Mouse (Mus musculus) limb, embryonic 11.5 days (tissue): ENCODE data around the gene Ston2. TPM values are rescaled to one million over a fixed set of nuclear protein-coding genes. Genes with fewer than 3 reads are reported as not detected.

Source experiments
- ATAC-seq: fragments of 200-750 bp; cut with Nextera tagmentation; 2 replicates; pipeline ENCODE4 v1.8.0; 2017; ENCODE audit warnings: low read depth; ENCODE audit not compliant: insufficient number of reproducible peaks, low FRiP score, low TSS enrichment
- DNase-seq: peaks from one replicate; pipeline ENCODE4 v3.0.0-alpha.2; 2015; ENCODE audit warnings: low spot score
- H3K27ac ChIP-seq: fragments of 300-500 bp; sonication (generic); replicated peaks from 2 replicates; pipeline ENCODE4 v1.5.1; 2014; ENCODE audit warnings: low read depth, mild to moderate bottlenecking, low read length
- H3K27me3 ChIP-seq: fragments of 300-500 bp; sonication (generic); 2 replicates; pipeline ENCODE4 v1.6.1; 2014; ENCODE audit warnings: mild to moderate bottlenecking, low read length, mixed read lengths; ENCODE audit not compliant: control insufficient read depth, insufficient read depth
- H3K36me3 ChIP-seq: fragments of 300-500 bp; sonication (generic); 2 replicates; pipeline ENCODE4 v1.6.1; 2014; ENCODE audit warnings: mild to moderate bottlenecking, low read length, moderate library complexity, mixed read lengths; ENCODE audit not compliant: control insufficient read depth, insufficient read depth
- H3K4me1 ChIP-seq: fragments of 300-500 bp; sonication (generic); 2 replicates; pipeline ENCODE4 v1.6.1; 2014; ENCODE audit warnings: low read length, mixed read lengths; ENCODE audit not compliant: control insufficient read depth, insufficient read depth
- H3K4me2 ChIP-seq: fragments of 300-500 bp; sonication (generic); 2 replicates; pipeline ENCODE4 v1.6.1; 2014; ENCODE audit warnings: low read depth, mild to moderate bottlenecking, moderate library complexity; ENCODE audit not compliant: severe bottlenecking
- H3K4me3 ChIP-seq: fragments of 300-500 bp; sonication (generic); 2 replicates; pipeline ENCODE4 v1.5.1; 2014; ENCODE audit warnings: low read depth, low read length
- H3K9ac ChIP-seq: fragments of 300-500 bp; sonication (generic); 2 replicates; pipeline ENCODE4 v1.6.1; 2014; ENCODE audit warnings: mild to moderate bottlenecking, low read length
- H3K9me3 ChIP-seq: fragments of 300-500 bp; sonication (generic); 2 replicates; pipeline ENCODE4 v1.6.1; 2016; ENCODE audit warnings: low read length; ENCODE audit not compliant: control insufficient read depth
- WGBS: fragments of 180-500 bp; shearing (Covaris S2); extraction: QIAGEN DNeasy Blood & Tissue Kit; methylation state at CpG from one replicate; pipeline ENCODE4 v1.1.7; 2014; 5-methylcytosine and 5-hydroxymethylcytosine counted together
- polyA plus RNA-seq: library from polyadenylated mRNA; unstranded; fragments of >200 nt; fragmentation: Nextera tagmentation; extraction: Ambion mirVana; gene quantifications from 2 replicates; pipeline ENCODE4 v1.2.1, GENCODE M21; 2014

Ston2 gene
- polyA plus RNA-seq, 1 experiment from 2014 or later = 6.3 TPM

DNA sequence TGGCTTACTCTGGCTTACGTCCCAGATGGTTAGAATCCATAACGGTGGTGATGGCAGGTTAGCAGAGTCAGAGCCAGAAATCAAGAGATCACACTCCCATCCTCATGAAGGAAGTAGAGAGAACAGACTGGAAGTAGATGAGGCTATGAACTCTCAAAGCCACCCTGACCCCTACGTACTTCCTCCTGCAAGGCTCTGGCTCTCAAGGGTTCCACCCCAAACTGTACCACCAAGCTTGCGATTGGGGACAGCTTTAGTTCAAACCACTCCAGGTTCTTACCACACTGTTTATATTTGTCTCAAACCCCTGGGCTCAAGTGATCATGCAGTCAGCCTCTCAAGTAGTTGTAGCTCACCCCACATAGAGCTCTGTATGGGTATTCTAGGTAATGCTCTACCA is 49.8 kb downstream of the Ston2 start:
- no peak overlapping the region for H3K4me3 ChIP-seq
- WGBS = 90% methylated on average over 4 of the region's 4 CpGs
- no peak overlapping the region for H3K9ac ChIP-seq
- DNase-seq (no peak), ATAC-seq (no peak)
- H3K27ac ChIP-seq = no peak overlapping the region
- no peaks in the 10 kb centered on the region for H3K27me3 ChIP-seq
- H3K36me3 ChIP-seq = no peaks in the 10 kb centered on the region
- no peaks in the 10 kb centered on the region for H3K4me1 ChIP-seq
- H3K4me2 ChIP-seq = no peak overlapping the region
- no peaks in the 10 kb centered on the region for H3K9me3 ChIP-seq

DNA sequence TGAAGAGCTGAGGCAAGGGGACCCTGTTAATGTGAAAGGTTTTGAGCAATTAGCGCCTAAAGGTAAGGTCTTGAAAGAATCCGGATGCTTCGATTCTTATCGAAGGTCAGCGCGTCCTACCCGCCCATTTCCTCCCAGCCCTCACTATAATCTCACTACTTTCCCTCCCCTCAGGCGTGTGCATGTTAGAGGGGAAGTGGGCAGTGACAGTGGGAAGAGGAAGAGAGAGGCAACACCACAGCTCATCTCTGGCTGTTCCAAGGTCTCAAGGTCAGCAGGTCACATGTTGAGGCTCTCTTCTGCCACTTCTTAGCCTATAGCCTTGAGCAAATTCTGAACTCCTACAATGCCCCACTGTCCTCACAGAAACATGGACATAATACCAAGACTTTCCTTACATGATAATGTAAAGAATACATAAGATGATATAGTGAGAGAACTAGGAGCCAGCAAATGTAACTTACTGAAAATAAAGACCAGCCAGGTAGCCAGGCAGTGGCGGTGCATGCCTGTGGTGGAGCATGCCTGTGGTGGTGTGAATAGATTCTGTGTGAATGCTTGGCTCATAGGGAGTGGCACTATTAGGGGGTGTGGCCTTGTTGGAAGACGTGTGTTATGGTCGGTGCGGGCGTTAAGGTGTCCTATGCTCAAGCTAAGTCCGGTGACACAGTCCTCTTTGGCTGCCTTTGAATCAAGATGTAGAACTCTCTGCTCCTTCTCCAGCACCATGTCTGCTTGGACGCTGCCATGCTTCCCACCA is 51.8 kb downstream of the Ston2 start:
- no peak for DNase-seq
- no peaks in the 10 kb centered on the region for H3K36me3 ChIP-seq
- no peaks in the 10 kb centered on the region for H3K4me1 ChIP-seq
- H3K4me2 ChIP-seq = no peak overlapping the region
- H3K27me3 ChIP-seq = no peaks in the 10 kb centered on the region
- 91% methylated on average over 15 of the region's 15 CpGs for WGBS
- no peaks in the 10 kb centered on the region for H3K9me3 ChIP-seq
- no peak for ATAC-seq
- no peak overlapping the region for H3K4me3 ChIP-seq
- no peak overlapping the region for H3K9ac ChIP-seq
- H3K27ac ChIP-seq = no peak overlapping the region

DNA sequence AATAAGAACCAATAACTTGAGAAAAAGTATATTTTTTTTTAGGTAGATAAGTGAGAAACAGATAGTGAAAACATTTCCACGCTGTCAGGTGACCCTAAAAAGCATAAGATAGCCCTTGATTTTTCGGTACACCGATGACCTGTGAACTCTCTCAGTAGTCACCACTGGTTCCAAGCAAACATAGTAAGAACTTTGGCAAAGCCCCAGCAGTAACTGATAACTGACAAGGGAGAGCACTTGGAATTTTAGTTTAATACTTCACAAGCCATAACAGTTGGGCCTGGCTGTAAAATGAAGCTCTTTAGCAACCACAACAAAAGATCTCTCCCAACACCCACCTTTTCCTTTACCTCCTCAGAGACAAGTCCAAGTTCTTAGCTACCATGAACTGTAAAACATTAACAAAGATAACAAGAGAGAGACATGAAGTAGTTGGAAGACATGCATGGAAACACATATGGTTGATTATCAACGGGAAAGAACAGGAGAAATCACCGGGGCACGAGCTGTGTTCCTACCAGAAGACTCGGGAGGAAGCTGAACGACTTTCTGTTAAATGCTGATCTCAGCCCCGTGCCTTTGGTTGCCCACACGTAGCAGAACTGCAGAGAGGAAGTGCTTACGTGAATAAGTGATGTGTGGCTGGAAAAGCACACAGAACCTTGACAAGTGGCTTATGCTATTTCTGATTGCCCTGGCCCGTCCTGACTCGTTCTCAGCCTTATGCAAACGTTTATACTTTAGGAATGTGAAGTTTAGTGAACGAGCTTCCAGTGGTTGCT is 53.8 kb downstream of the Ston2 start:
- no peak overlapping the region for H3K27ac ChIP-seq
- no peaks in the 10 kb centered on the region for H3K4me1 ChIP-seq
- ATAC-seq (no peak), DNase-seq (no peak)
- H3K27me3 ChIP-seq = no peaks in the 10 kb centered on the region
- no peaks in the 10 kb centered on the region for H3K9me3 ChIP-seq
- no peaks in the 10 kb centered on the region for H3K36me3 ChIP-seq
- no peak overlapping the region for H3K4me3 ChIP-seq
- WGBS = 79% methylated on average over 15 of the region's 15 CpGs
- no peak overlapping the region for H3K9ac ChIP-seq
- H3K4me2 ChIP-seq = no peak overlapping the region

DNA sequence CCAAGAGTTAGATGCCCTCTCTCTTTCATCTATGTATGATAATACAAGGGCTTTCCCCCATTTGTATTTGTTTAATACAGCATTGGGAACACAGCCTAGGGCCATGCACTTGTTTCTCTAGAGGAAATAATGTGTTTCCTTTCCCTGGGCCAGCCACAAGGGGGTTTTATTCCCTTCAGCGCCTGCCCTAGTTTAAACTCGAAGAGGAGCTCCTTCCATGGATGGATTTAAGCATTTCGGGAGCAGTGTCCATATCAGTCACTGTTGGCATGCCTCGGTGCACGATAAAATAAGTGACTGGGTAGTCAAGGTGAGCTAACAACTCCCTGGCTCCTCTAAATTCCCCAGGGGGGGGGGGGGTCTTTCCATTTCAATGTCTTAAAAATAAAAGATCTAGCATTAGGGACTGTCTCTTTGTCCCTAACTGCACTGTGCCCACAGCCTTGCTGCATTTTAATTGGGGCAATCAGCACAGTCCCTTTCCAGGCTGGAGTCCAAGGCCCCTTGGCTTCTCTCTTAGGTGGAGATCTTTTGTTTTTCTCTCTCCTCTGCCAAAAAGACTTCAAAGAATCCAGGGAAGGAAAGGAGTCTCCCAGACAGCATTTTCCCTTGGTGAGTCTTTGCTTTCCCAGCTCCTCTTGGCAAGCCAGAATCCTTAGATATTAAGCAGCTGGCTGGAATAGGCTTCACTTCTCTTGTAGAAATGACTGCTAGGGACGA is 55.3 kb downstream of the Ston2 start:
- DNase-seq (no peak), ATAC-seq (no peak)
- no peak overlapping the region for H3K4me3 ChIP-seq
- H3K4me2 ChIP-seq = no peak overlapping the region
- H3K9me3 ChIP-seq = no peaks in the 10 kb centered on the region
- no peaks in the 10 kb centered on the region for H3K27me3 ChIP-seq
- WGBS = 80% methylated on average over 6 of the region's 6 CpGs
- no peak overlapping the region for H3K9ac ChIP-seq
- no peaks in the 10 kb centered on the region for H3K4me1 ChIP-seq
- H3K36me3 ChIP-seq = no peaks in the 10 kb centered on the region
- H3K27ac ChIP-seq = no peak overlapping the region

DNA sequence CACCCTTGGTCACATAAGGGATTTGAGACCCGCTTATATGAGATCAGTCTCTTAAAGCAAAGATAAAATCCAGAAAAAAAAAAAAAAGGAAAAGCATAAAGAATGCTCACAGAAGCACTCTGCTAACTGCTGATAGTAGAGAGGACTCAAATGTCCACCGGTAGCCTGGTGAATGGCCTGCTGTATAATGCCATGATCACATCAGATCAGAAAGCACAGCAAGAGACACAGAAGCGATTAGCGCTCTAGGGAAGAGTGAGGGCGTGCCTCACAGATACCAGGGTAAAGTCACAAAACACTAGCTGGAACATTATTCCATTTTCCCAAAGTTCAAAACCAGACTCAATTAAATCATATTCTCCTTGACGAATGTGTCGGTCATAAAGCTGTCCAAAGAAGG is 62.0 kb downstream of the Ston2 start:
- no peak for DNase-seq
- no peak overlapping the region for H3K4me3 ChIP-seq
- no peaks in the 10 kb centered on the region for H3K36me3 ChIP-seq
- no peaks in the 10 kb centered on the region for H3K4me1 ChIP-seq
- ATAC-seq = no peak
- H3K9ac ChIP-seq = no peak overlapping the region
- no peak overlapping the region for H3K4me2 ChIP-seq
- no peak overlapping the region for H3K27ac ChIP-seq
- no peaks in the 10 kb centered on the region for H3K9me3 ChIP-seq
- WGBS = 87% methylated on average over 7 of the region's 7 CpGs
- H3K27me3 ChIP-seq = no peaks in the 10 kb centered on the region

DNA sequence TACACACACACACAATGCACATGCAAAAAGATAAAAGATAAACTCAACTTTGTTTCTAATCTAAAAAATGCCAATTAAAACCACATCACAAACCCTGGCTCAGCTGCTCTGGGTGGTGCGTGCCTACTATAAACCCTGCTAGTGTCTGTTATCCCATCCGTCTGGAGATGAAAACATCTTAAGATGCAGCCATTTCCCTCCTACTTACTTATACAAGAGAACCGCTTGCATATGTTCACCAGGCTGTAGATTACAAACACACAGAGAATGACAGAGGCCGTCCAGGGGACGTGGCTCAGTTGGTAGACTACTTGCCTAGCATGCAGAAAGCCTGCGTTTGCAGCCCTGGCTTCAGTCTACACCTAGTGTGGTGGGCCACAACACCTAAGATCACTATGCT is 64.3 kb downstream of the Ston2 start:
- Histone ChIP-seq H3K27ac (no peak overlapping the region), H3K4me2 (no peak overlapping the region), H3K27me3 (no peaks in the 10 kb centered on the region), H3K9ac (no peak overlapping the region), H3K4me1 (no peaks in the 10 kb centered on the region), H3K4me3 (no peak overlapping the region), H3K9me3 (no peaks in the 10 kb centered on the region), H3K36me3 (no peaks in the 10 kb centered on the region)
- DNase-seq (no peak), ATAC-seq (no peak)
- WGBS = 87% methylated on average over 6 of the region's 6 CpGs

DNA sequence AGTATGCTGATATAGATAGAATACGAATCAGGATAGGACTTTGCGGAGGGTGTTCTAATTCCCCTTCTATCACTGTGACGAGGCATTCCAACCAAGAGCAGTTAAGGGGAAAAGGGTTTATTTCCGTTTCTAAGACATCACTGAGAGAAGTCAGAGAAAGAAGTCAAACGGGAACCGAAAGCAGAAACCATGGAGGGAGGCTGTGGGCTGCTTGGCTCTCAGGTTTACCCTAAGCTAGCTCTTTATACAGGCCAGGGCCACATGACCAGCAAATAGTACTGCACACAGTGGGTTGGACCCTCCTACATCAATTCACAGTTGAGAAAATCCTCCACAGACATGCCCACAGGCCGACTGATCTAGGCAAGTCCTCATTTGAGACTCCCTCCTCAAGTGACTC is 69.1 kb downstream of the Ston2 start:
- Histone ChIP-seq H3K4me2 (no peak overlapping the region), H3K4me1 (no peaks in the 10 kb centered on the region), H3K36me3 (no peaks in the 10 kb centered on the region), H3K27me3 (no peaks in the 10 kb centered on the region), H3K9me3 (no peaks in the 10 kb centered on the region), H3K27ac (no peak overlapping the region), H3K4me3 (no peak overlapping the region), H3K9ac (no peak overlapping the region)
- DNase-seq (no peak), ATAC-seq (no peak)
- WGBS = 86% methylated on average over 7 of the region's 7 CpGs

DNA sequence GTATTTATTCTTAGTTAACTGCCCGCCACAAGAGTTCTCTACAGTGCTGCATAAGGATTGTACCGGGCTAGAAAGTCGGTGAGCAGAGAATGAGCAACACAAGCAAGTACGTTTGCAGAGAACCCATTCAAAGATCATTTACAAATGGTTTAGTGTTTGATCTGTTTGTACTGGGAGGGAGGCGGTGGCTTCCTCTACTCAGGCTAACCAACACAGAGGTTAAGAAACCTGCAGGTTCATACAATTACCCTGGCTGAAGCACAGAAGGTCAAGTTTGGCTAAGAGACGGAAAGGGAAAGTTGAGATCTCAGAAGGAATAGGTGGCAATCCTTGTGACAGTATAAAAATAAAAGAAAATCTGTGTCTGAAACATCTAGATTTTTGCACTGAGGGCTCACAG is 72.5 kb downstream of the Ston2 start:
- H3K9ac ChIP-seq = no peak overlapping the region
- WGBS = 85% methylated on average over 6 of the region's 6 CpGs
- no peak for ATAC-seq

More for the DNA sequence above, 72.5 kb downstream of the Ston2 start:
- H3K36me3 ChIP-seq = no peaks in the 10 kb centered on the region
- no peaks in the 10 kb centered on the region for H3K9me3 ChIP-seq
- DNase-seq = no peak
- no peaks in the 10 kb centered on the region for H3K27me3 ChIP-seq
- no peaks in the 10 kb centered on the region for H3K4me1 ChIP-seq
- no peak overlapping the region for H3K4me3 ChIP-seq
- H3K27ac ChIP-seq = no peak overlapping the region
- no peak overlapping the region for H3K4me2 ChIP-seq
